Mouse (Mus musculus) CH12.LX (cell line): ENCODE data around the gene Faap24. TPM values are rescaled to one million over a fixed set of nuclear protein-coding genes. Genes with fewer than 3 reads are reported as not detected.

Source experiments
- DNase-seq: peaks from one replicate; pipeline ENCODE4 v3.0.0-alpha.2; 2013; ENCODE audit errors: extremely low read depth
- H3K27ac ChIP-seq: 2 replicates; pipeline ENCODE4 v1.5.1; 2012; ENCODE audit warnings: low read depth, mild to moderate bottlenecking, control low read depth, moderate library complexity; ENCODE audit not compliant: insufficient read depth
- H3K27me3 ChIP-seq: replicated peaks from 2 replicates; pipeline ENCODE3; 2012; ENCODE audit warnings: inconsistent platforms
- H3K36me3 ChIP-seq, 2 experiments: replicated peaks in 1 of 2; 2 replicates each; pipeline versions ENCODE3 to v1.6.1; 2012; ENCODE audit warnings: inconsistent platforms in 1 of 2, low read length in 1 of 2, mild to moderate bottlenecking in 1 of 2, mixed read lengths in 1 of 2, moderate library complexity in 1 of 2; ENCODE audit not compliant: control insufficient read depth in 1 of 2, insufficient read depth in 1 of 2
- H3K4me1 ChIP-seq, 2 experiments: 2 replicates each; pipeline ENCODE4 v1.6.1; 2012; ENCODE audit warnings: inconsistent platforms in 1 of 2, moderate library complexity in 1 of 2; ENCODE audit not compliant: insufficient read depth in 2 of 2, control insufficient read depth in 1 of 2
- H3K4me2 ChIP-seq: 2 replicates; pipeline ENCODE4 v1.6.1; 2012; ENCODE audit warnings: low read depth, mild to moderate bottlenecking, control low read depth; ENCODE audit not compliant: poor library complexity, insufficient read depth, severe bottlenecking
- H3K4me3 ChIP-seq, 3 experiments: fragments of 150-350 bp in 1 of 3; sonication (generic) in 1 of 3; replicated peaks in 1 of 3; 2 replicates each; pipeline versions ENCODE3 to v1.5.1; 2011 to 2012; ENCODE audit warnings: low read depth in 2 of 3, low read length in 2 of 3, mild to moderate bottlenecking in 2 of 3, moderate library complexity in 2 of 3, control low read depth in 1 of 3, improper control_type of control experiment in 1 of 3, inconsistent platforms in 1 of 3, mixed read lengths in 1 of 3; ENCODE audit not compliant: poor library complexity in 1 of 3
- H3K79me2 ChIP-seq: replicated peaks from 2 replicates; pipeline ENCODE4 v1.6.1; 2012; ENCODE audit warnings: mild to moderate bottlenecking, moderate library complexity; ENCODE audit not compliant: control insufficient read depth, poor library complexity, insufficient read depth, severe bottlenecking; ENCODE audit errors: extremely low read depth
- H3K9ac ChIP-seq: 2 replicates; pipeline ENCODE4 v1.6.1; 2012; ENCODE audit warnings: low read depth, mild to moderate bottlenecking, control low read depth, moderate library complexity; ENCODE audit not compliant: insufficient read depth
- H3K9me3 ChIP-seq: replicated peaks from 2 replicates; pipeline ENCODE3; 2012; ENCODE audit warnings: low read length, inconsistent platforms, mixed read lengths
- BHLHE40 ChIP-seq: IDR thresholded peaks from 2 replicates; pipeline ENCODE4 v1.6.1; 2011; ENCODE audit warnings: mild to moderate bottlenecking, low read depth, low read length, improper control_type of control experiment
- CHD1 ChIP-seq: IDR thresholded peaks from 2 replicates; pipeline ENCODE4 v1.6.1; 2012; ENCODE audit warnings: low read depth, low read length, improper control_type of control experiment, inconsistent platforms
- GABPA ChIP-seq: IDR thresholded peaks from 2 replicates; pipeline ENCODE4 v1.6.1; 2012; ENCODE audit warnings: low read depth, low read length, improper control_type of control experiment, inconsistent platforms; ENCODE audit not compliant: insufficient replicate concordance
- IRF4 ChIP-seq: IDR thresholded peaks from 2 replicates; pipeline ENCODE4 v1.6.1; 2014; ENCODE audit warnings: low read depth, mild to moderate bottlenecking, inconsistent platforms, low read length, improper control_type of control experiment
- MYC ChIP-seq: IDR thresholded peaks from 2 replicates; pipeline ENCODE4 v1.6.1; 2011; ENCODE audit warnings: low read depth, mild to moderate bottlenecking, improper control_type of control experiment, low read length
- PAX5 ChIP-seq: IDR thresholded peaks from 2 replicates; pipeline ENCODE4 v1.6.1; 2012; ENCODE audit warnings: low read length, inconsistent platforms, mixed read lengths
- POLR2A ChIP-seq: IDR thresholded peaks from 2 replicates; pipeline ENCODE4 v1.6.1; 2011; ENCODE audit warnings: low read depth, mild to moderate bottlenecking, improper control_type of control experiment, low read length
- SMC3 ChIP-seq: IDR thresholded peaks from 2 replicates; pipeline ENCODE4 v1.6.1; 2011; ENCODE audit warnings: low read depth, low read length, improper control_type of control experiment
- TCF12 ChIP-seq: IDR thresholded peaks from 2 replicates; pipeline ENCODE4 v1.6.1; 2014; ENCODE audit warnings: low read depth, mild to moderate bottlenecking, inconsistent platforms, low read length, improper control_type of control experiment
- ZC3H11A ChIP-seq: IDR thresholded peaks from 2 replicates; pipeline ENCODE4 v1.6.1; 2012; ENCODE audit warnings: low read depth, mild to moderate bottlenecking, inconsistent platforms, low read length, improper control_type of control experiment
- dilution Hi-C: fragments of 300-500 bp; cut with MboI; formaldehyde crosslinking; loops from 2 replicates; pipeline ENCODE4 v1.14.3; 2020; ENCODE audit warnings: low sequenced_read_pairs; ENCODE audit not compliant: extremely low pct_unique_long_range_greater_than_20kb, extremely low pct_ligation_motif_present
- in situ Hi-C: fragments of 300-500 bp; cut with MboI; formaldehyde crosslinking; loops from 3 replicates; pipeline ENCODE4 v1.14.3; 2019; ENCODE audit warnings: low sequenced_read_pairs, low pct_ligation_motif_present, low pct_unique_long_range_greater_than_20kb, mixed read lengths
- polyA plus RNA-seq: library from polyadenylated mRNA; unstranded; fragments of >175 nt; gene quantifications from 2 replicates; pipeline ENCODE4 v1.2.1, GENCODE M21; 2012; ENCODE audit warnings: low read depth; ENCODE audit not compliant: insufficient read length
- total RNA-seq, 2 experiments: library from RNA; depleted of rRNA; stranded (reverse); fragments of 300-350 nt in 1 of 2; fragments of >200 nt in 1 of 2; gene quantifications; 2 replicates each; pipeline ENCODE4 v1.2.3; 2012 to 2014

Gene Faap24
- total and polyA plus RNA-seq, 3 experiments = 17.6 to 55.1 (median 23.1) TPM

- in situ Hi-C loops (loop anchor here (25.0 kb wide), 1 partner anchor 180 kb away; the partner anchor contains the start of gene Nudt19), dilution Hi-C loops (no loop called here)
- DNase-seq = no peak
- no peaks in the 10 kb centered on the region for H3K79me2 ChIP-seq
- no peak overlapping the region for H3K27ac ChIP-seq
- no peak for TF ChIP-seq CHD1
- H3K4me1 ChIP-seq = peaks cover 5 to 19% of the 10 kb centered on the region in 2 experiments; a peak in 3 of 4 replicates
- peaks cover 2% of the 10 kb centered on the region for H3K9me3 ChIP-seq
- no peak overlapping the region for H3K9ac ChIP-seq
- no peak overlapping the region for H3K4me3 ChIP-seq
- no peaks in the 10 kb centered on the region for H3K36me3 ChIP-seq
- no peak overlapping the region for H3K4me2 ChIP-seq
- no peaks in the 10 kb centered on the region for H3K27me3 ChIP-seq
Observed at GRCm38 (mm10) chr7:35381861-35382260, 14.8 kb downstream of the Faap24 start.

GRCm38 (mm10) chr7:35380351-35380750 lies 16.3 kb downstream of the Faap24 start:
- Histone ChIP-seq H3K36me3 (no peaks in the 10 kb centered on the region), H3K9me3 (no peaks in the 10 kb centered on the region), H3K9ac (no peak overlapping the region), H3K27ac (no peak overlapping the region), H3K79me2 (no peaks in the 10 kb centered on the region), H3K4me1 (peaks cover 5 to 19% of the 10 kb centered on the region in 2 experiments; a peak in 3 of 4 replicates), H3K4me2 (no peak overlapping the region), H3K4me3 (no peak overlapping the region), H3K27me3 (no peaks in the 10 kb centered on the region)
- DNase-seq = no peak
- dilution Hi-C loops = no loop called here
- TF ChIP-seq POLR2A (no peak), BHLHE40 (no peak), IRF4 (peak; percentile 68), MYC (no peak), GABPA (no peak), SMC3 (no peak), ZC3H11A (no peak)
- in situ Hi-C loops = loop anchor here (25.0 kb wide), 1 partner anchor 182 kb away; the partner anchor contains the start of gene Nudt19

DNA sequence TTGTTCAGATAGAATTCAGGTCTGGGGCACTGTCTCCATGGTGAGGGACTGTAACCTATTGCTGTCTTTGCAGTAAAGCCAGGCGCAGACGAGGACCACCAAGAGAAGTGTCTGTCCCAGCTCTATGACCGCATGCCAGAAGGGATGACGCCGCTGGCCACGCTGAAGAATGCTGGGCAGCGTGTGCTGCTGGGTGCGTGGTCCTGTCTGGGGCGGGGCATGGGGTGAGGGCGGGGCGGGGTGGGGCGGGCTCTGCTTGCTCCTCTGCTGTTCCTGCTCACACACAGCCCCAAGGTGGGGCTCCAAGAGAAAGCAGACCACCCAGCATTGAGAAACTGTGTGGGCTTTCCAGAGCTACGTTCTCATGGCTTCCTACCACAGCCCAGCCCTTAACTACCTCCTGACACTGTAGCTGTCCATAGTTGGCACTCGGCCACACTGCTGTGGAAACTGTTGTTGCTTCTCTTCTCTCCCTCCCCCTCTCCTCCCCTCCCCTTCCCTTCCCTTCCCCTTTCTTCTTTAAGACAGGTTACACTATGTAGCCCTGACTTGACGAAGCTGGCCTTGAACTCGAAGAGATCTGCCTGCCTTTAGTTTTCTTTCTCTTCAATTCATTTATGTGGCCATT lies 17.0 kb downstream of the Faap24 start:
- DNase-seq = no peak
- Histone ChIP-seq H3K27me3 (no peaks in the 10 kb centered on the region), H3K36me3 (no peaks in the 10 kb centered on the region), H3K9me3 (no peaks in the 10 kb centered on the region), H3K9ac (no peak overlapping the region), H3K4me2 (peak overlapping the region; percentile 4), H3K79me2 (no peaks in the 10 kb centered on the region), H3K4me3 (no peak overlapping the region), H3K4me1 (peaks cover 8 to 21% of the 10 kb centered on the region in 2 experiments), H3K27ac (no peak overlapping the region)
- TF ChIP-seq TCF12 (no peak), PAX5 (no peak), BHLHE40 (no peak)
- dilution Hi-C loops = no loop called here
- in situ Hi-C loops = loop anchor here (25.0 kb wide), 1 partner anchor 183 kb away; the partner anchor contains the start of gene Nudt19
